Mouse (Mus musculus) limb, embryonic 11.5 days (tissue): ENCODE measurements around the gene Mrfap1. TPM values are rescaled to one million over a fixed set of nuclear protein-coding genes. Genes with fewer than 3 reads are reported as not detected.
A peak's percentile ranks its signal among the peaks of the same experiment; 100 is the strongest.

Source experiments
- ATAC-seq: fragments of 200-750 bp; cut with Nextera tagmentation; 2 replicates; pipeline ENCODE4 v1.8.0; 2017; ENCODE audit warnings: low read depth; ENCODE audit not compliant: insufficient number of reproducible peaks, low FRiP score, low TSS enrichment
- DNase-seq: peaks from one replicate; pipeline ENCODE4 v3.0.0-alpha.2; 2015; ENCODE audit warnings: low spot score
- H3K27ac ChIP-seq: fragments of 300-500 bp; sonication (generic); replicated peaks from 2 replicates; pipeline ENCODE4 v1.5.1; 2014; ENCODE audit warnings: low read depth, mild to moderate bottlenecking, low read length
- H3K27me3 ChIP-seq: fragments of 300-500 bp; sonication (generic); 2 replicates; pipeline ENCODE4 v1.6.1; 2014; ENCODE audit warnings: mild to moderate bottlenecking, low read length, mixed read lengths; ENCODE audit not compliant: control insufficient read depth, insufficient read depth
- H3K36me3 ChIP-seq: fragments of 300-500 bp; sonication (generic); 2 replicates; pipeline ENCODE4 v1.6.1; 2014; ENCODE audit warnings: mild to moderate bottlenecking, low read length, moderate library complexity, mixed read lengths; ENCODE audit not compliant: control insufficient read depth, insufficient read depth
- H3K4me1 ChIP-seq: fragments of 300-500 bp; sonication (generic); 2 replicates; pipeline ENCODE4 v1.6.1; 2014; ENCODE audit warnings: low read length, mixed read lengths; ENCODE audit not compliant: control insufficient read depth, insufficient read depth
- H3K4me2 ChIP-seq: fragments of 300-500 bp; sonication (generic); 2 replicates; pipeline ENCODE4 v1.6.1; 2014; ENCODE audit warnings: low read depth, mild to moderate bottlenecking, moderate library complexity; ENCODE audit not compliant: severe bottlenecking
- H3K4me3 ChIP-seq: fragments of 300-500 bp; sonication (generic); 2 replicates; pipeline ENCODE4 v1.5.1; 2014; ENCODE audit warnings: low read depth, low read length
- H3K9ac ChIP-seq: fragments of 300-500 bp; sonication (generic); 2 replicates; pipeline ENCODE4 v1.6.1; 2014; ENCODE audit warnings: mild to moderate bottlenecking, low read length
- H3K9me3 ChIP-seq: fragments of 300-500 bp; sonication (generic); 2 replicates; pipeline ENCODE4 v1.6.1; 2016; ENCODE audit warnings: low read length; ENCODE audit not compliant: control insufficient read depth
- WGBS: fragments of 180-500 bp; shearing (Covaris S2); extraction: QIAGEN DNeasy Blood & Tissue Kit; methylation state at CpG from one replicate; pipeline ENCODE4 v1.1.7; 2014; 5-methylcytosine and 5-hydroxymethylcytosine counted together
- polyA plus RNA-seq: library from polyadenylated mRNA; unstranded; fragments of >200 nt; fragmentation: Nextera tagmentation; extraction: Ambion mirVana; gene quantifications from 2 replicates; pipeline ENCODE4 v1.2.1, GENCODE M21; 2014

Mrfap1 gene
- polyA plus RNA-seq, 1 experiment from 2014 or later, result 694 TPM

- H3K9ac ChIP-seq, result no peak overlapping the region
- no peaks in the 10 kb centered on the region for H3K27me3 ChIP-seq
- WGBS, result 75% methylated on average over 9 of the region's 9 CpGs
- DNase-seq, result no peak
- no peak overlapping the region for H3K4me3 ChIP-seq
- no peaks in the 10 kb centered on the region for H3K9me3 ChIP-seq
- no peak for ATAC-seq
- no peaks in the 10 kb centered on the region for H3K36me3 ChIP-seq
- no peak overlapping the region for H3K4me2 ChIP-seq
- H3K4me1 ChIP-seq, result no peaks in the 10 kb centered on the region; the same call in 1 of the 2 replicates
- no peak overlapping the region for H3K27ac ChIP-seq
These were observed 46.2 kb downstream of the Mrfap1 start for GRCm38 (mm10) chr5:36750119-36751078.

GRCm38 (mm10) chr5:36748536-36749061, 48.0 kb downstream of the Mrfap1 start, which contains the start of gene Bloc1s4:
Gene Bloc1s4, minus strand, starts transcription at chr5:36748650.
- H3K4me2 ChIP-seq, result peak within 1 kb of the TSS; percentile 97
- no peaks in the 10 kb centered on the region for H3K27me3 ChIP-seq
- peak within 1 kb of the TSS; percentile 85 for H3K9ac ChIP-seq
- no peak within 1 kb of the TSS for H3K27ac ChIP-seq
- H3K4me3 ChIP-seq, result peak within 1 kb of the TSS; percentile 99
- no peaks in the 10 kb centered on the region for H3K9me3 ChIP-seq
- ATAC-seq (peak; percentile 89), DNase-seq (peak; percentile 97)
- WGBS, result 6% methylated on average over 31 of the region's 31 CpGs
- no peaks in the 10 kb centered on the region for H3K36me3 ChIP-seq
- H3K4me1 ChIP-seq, result no peaks in the 10 kb centered on the region; the same call in 1 of the 2 replicates

GRCm38 (mm10) chr5:36747794-36748535, 48.6 kb downstream of the Mrfap1 start:
- DNase-seq, result no peak
- Histone ChIP-seq H3K4me1 (no peaks in the 10 kb centered on the region; the same call in 1 of the 2 replicates), H3K4me3 (peak overlapping the region; percentile 99), H3K27ac (no peak overlapping the region), H3K9me3 (no peaks in the 10 kb centered on the region), H3K27me3 (no peaks in the 10 kb centered on the region), H3K36me3 (no peaks in the 10 kb centered on the region), H3K4me2 (peak overlapping the region; percentile 97), H3K9ac (peak overlapping the region; percentile 85)
- ATAC-seq, result peak; percentile 78
- 2% methylated on average over 76 of the region's 76 CpGs for WGBS

- Histone ChIP-seq H3K9ac (no peak overlapping the region), H3K4me1 (no peaks in the 10 kb centered on the region; the same call in 1 of the 2 replicates), H3K27ac (no peak overlapping the region), H3K36me3 (no peaks in the 10 kb centered on the region), H3K4me3 (no peak overlapping the region; the same call in 1 of the 2 replicates), H3K4me2 (peak overlapping the region; percentile 97; the same call in 1 of the 2 replicates), H3K9me3 (no peaks in the 10 kb centered on the region), H3K27me3 (no peaks in the 10 kb centered on the region)
- WGBS, result 86% methylated on average over 7 of the region's 7 CpGs
- DNase-seq (no peak), ATAC-seq (no peak)
These were observed 49.5 kb downstream of the Mrfap1 start for GRCm38 (mm10) chr5:36747071-36747470.

Other genes starting within 250 kb of the Mrfap1 start
- gene Tbc1d14, start 203.5 kb downstream of the Mrfap1 start, polyA plus RNA-seq, result 37.7 and 40.3 TPM in 2 replicates
- 22.2 and 28.4 TPM in 2 replicates for gene D5Ertd579e, start 100.7 kb downstream of the Mrfap1 start, polyA plus RNA-seq
- 24.4 and 31.5 TPM in 2 replicates for gene Bloc1s4, start 48.1 kb downstream of the Mrfap1 start, polyA plus RNA-seq
- 6.1 TPM in 2 replicates for gene Man2b2, start 33.9 kb upstream of the Mrfap1 start, polyA plus RNA-seq
- 0.11 and 0.24 TPM in 2 replicates for gene Ppp2r2c, start 71.7 kb upstream of the Mrfap1 start, polyA plus RNA-seq
- gene Wfs1, start 192.4 kb upstream of the Mrfap1 start, polyA plus RNA-seq, result 6.3 and 7.1 TPM in 2 replicates